Mouse (Mus musculus): Measurements from ENCODE around the gene Kif5c.

Gene Kif5c

GRCm38 (mm10) chr2:49661872-49662271, 42.8 kb downstream of the Kif5c start:
- no peak for DNase-seq (ENCODE audit: low read depth, low spot score)

- no peak for DNase-seq (ENCODE audit: low read depth, low spot score)
Observed at GRCm38 (mm10) chr2:49671753-49672500, 52.8 kb downstream of the Kif5c start.

GRCm38 (mm10) chr2:49672501-49672874, 53.4 kb downstream of the Kif5c start:
- DNase-seq (ENCODE audit: low read depth, low spot score) = no peak

- no peak for DNase-seq (ENCODE audit: low read depth, low spot score)
Observed at GRCm38 (mm10) chr2:49676020-49676419, 56.9 kb downstream of the Kif5c start.

GRCm38 (mm10) chr2:49678386-49678785, 59.3 kb downstream of the Kif5c start:
- DNase-seq (ENCODE audit: low read depth, low spot score) = no peak

- DNase-seq (ENCODE audit: low read depth, low spot score) = no peak
Observed at GRCm38 (mm10) chr2:49679135-49679964, 60.3 kb downstream of the Kif5c start.

GRCm38 (mm10) chr2:49682754-49683153, 63.7 kb downstream of the Kif5c start:
- no peak for DNase-seq (ENCODE audit: low read depth, low spot score)

GRCm38 (mm10) chr2:49684808-49685207, 65.7 kb downstream of the Kif5c start:
- DNase-seq (ENCODE audit: low read depth, low spot score) = no peak

GRCm38 (mm10) chr2:49690421-49690826, 71.3 kb downstream of the Kif5c start:
- DNase-seq (ENCODE audit: low read depth, low spot score) = no peak

GRCm38 (mm10) chr2:49691441-49691840, 72.3 kb downstream of the Kif5c start:
- DNase-seq (ENCODE audit: low read depth, low spot score) = no peak

GRCm38 (mm10) chr2:49694727-49695126, 75.6 kb downstream of the Kif5c start:
- DNase-seq (ENCODE audit: low read depth, low spot score) = no peak

GRCm38 (mm10) chr2:49695461-49695860, 76.4 kb downstream of the Kif5c start:
- DNase-seq (ENCODE audit: low read depth, low spot score) = no peak

- DNase-seq (ENCODE audit: low read depth, low spot score) = no peak
Observed at GRCm38 (mm10) chr2:49698851-49699250, 79.8 kb downstream of the Kif5c start.

GRCm38 (mm10) chr2:49700176-49700971, 81.3 kb downstream of the Kif5c start:
- DNase-seq (ENCODE audit: low read depth, low spot score) = no peak

- no peak for DNase-seq (ENCODE audit: low read depth, low spot score)
Observed at GRCm38 (mm10) chr2:49710223-49710622, 91.1 kb downstream of the Kif5c start.

- DNase-seq (ENCODE audit: low read depth, low spot score) = no peak
Observed at GRCm38 (mm10) chr2:49711693-49712092, 92.6 kb downstream of the Kif5c start.

- DNase-seq (ENCODE audit: low read depth, low spot score) = no peak
Observed at GRCm38 (mm10) chr2:49712336-49712887, 93.3 kb downstream of the Kif5c start.

GRCm38 (mm10) chr2:49716490-49716889, 97.4 kb downstream of the Kif5c start:
- no peak for DNase-seq (ENCODE audit: low read depth, low spot score)

- DNase-seq (ENCODE audit: low read depth, low spot score) = no peak
Observed at GRCm38 (mm10) chr2:49717437-49718116, 98.5 kb downstream of the Kif5c start.

- DNase-seq (ENCODE audit: low read depth, low spot score) = no peak
Observed at GRCm38 (mm10) chr2:49718492-49718891, 99.4 kb downstream of the Kif5c start.

Measured in WW6 (cell line).